Mouse (Mus musculus): ENCODE results near the gene Serbp1. TPM values are rescaled to one million over a fixed set of nuclear protein-coding genes. Genes with fewer than 3 reads are reported as not detected.

The Serbp1 gene
- polyA plus RNA-seq, 1 experiment, result 179 TPM

- no peak for TF ChIP-seq POLR2A (IDR thresholded peaks at IDR 0.05; ENCODE audit: extremely low read depth, insufficient read depth, low read length)
- no peak for TF ChIP-seq CTCF (IDR thresholded peaks at IDR 0.05; ENCODE audit: extremely low read depth, insufficient read depth, low read length)
- no peak overlapping the region for H3K27ac ChIP-seq (ENCODE audit: insufficient read depth, low read length)
- no peak overlapping the region for H3K4me3 ChIP-seq (ENCODE audit: insufficient read depth, low read length)
- H3K4me1 ChIP-seq (ENCODE audit: control insufficient read depth, insufficient read depth, low read length), result no peaks in the 10 kb centered on the region
Observed at GRCm38 (mm10) chr6:67229521-67229920, 8.5 kb upstream of the Serbp1 start.

- TF ChIP-seq CTCF (IDR thresholded peaks at IDR 0.05; ENCODE audit: extremely low read depth, insufficient read depth, low read length) (no peak), POLR2A (IDR thresholded peaks at IDR 0.05; ENCODE audit: extremely low read depth, insufficient read depth, low read length) (no peak)
- H3K4me3 ChIP-seq (ENCODE audit: insufficient read depth, low read length), result no peak overlapping the region
- H3K4me1 ChIP-seq (ENCODE audit: control insufficient read depth, insufficient read depth, low read length), result no peaks in the 10 kb centered on the region
- no peak overlapping the region for H3K27ac ChIP-seq (ENCODE audit: insufficient read depth, low read length)
Observed at GRCm38 (mm10) chr6:67229922-67230518, 8.0 kb upstream of the Serbp1 start.

- Histone ChIP-seq H3K4me3 (ENCODE audit: insufficient read depth, low read length) (no peak overlapping the region), H3K4me1 (ENCODE audit: control insufficient read depth, insufficient read depth, low read length) (no peaks in the 10 kb centered on the region), H3K27ac (ENCODE audit: insufficient read depth, low read length) (no peak overlapping the region)
- TF ChIP-seq POLR2A (IDR thresholded peaks at IDR 0.05; ENCODE audit: extremely low read depth, insufficient read depth, low read length), result no peak
- no peak for TF ChIP-seq CTCF (IDR thresholded peaks at IDR 0.05; ENCODE audit: extremely low read depth, insufficient read depth, low read length)
Observed at GRCm38 (mm10) chr6:67230950-67231349, 7.0 kb upstream of the Serbp1 start.

GRCm38 (mm10) chr6:67235649-67236048 lies 2.3 kb upstream of the Serbp1 start:
- no peak overlapping the region for H3K4me3 ChIP-seq (ENCODE audit: insufficient read depth, low read length)
- no peak overlapping the region for H3K27ac ChIP-seq (ENCODE audit: insufficient read depth, low read length)
- H3K4me1 ChIP-seq (ENCODE audit: control insufficient read depth, insufficient read depth, low read length), result no peaks in the 10 kb centered on the region
- TF ChIP-seq POLR2A (IDR thresholded peaks at IDR 0.05; ENCODE audit: extremely low read depth, insufficient read depth, low read length) (no peak), CTCF (IDR thresholded peaks at IDR 0.05; ENCODE audit: extremely low read depth, insufficient read depth, low read length) (no peak)

GRCm38 (mm10) chr6:67236491-67237234 lies 1.3 kb upstream of the Serbp1 start:
- Histone ChIP-seq H3K4me1 (ENCODE audit: control insufficient read depth, insufficient read depth, low read length) (no peaks in the 10 kb centered on the region; the same call in 1 of the 2 replicates), H3K4me3 (ENCODE audit: insufficient read depth, low read length) (no peak overlapping the region), H3K27ac (ENCODE audit: insufficient read depth, low read length) (no peak overlapping the region)
- no peak for TF ChIP-seq CTCF (IDR thresholded peaks at IDR 0.05; ENCODE audit: extremely low read depth, insufficient read depth, low read length)
- no peak for TF ChIP-seq POLR2A (IDR thresholded peaks at IDR 0.05; ENCODE audit: extremely low read depth, insufficient read depth, low read length)

GRCm38 (mm10) chr6:67241263-67241662 lies 3.3 kb downstream of the Serbp1 start:
- H3K4me1 ChIP-seq (ENCODE audit: control insufficient read depth, insufficient read depth, low read length), result no peaks in the 10 kb centered on the region; the same call in 1 of the 2 replicates
- H3K4me3 ChIP-seq (ENCODE audit: insufficient read depth, low read length), result no peak overlapping the region
- H3K27ac ChIP-seq (ENCODE audit: insufficient read depth, low read length), result no peak overlapping the region
- TF ChIP-seq POLR2A (IDR thresholded peaks at IDR 0.05; ENCODE audit: extremely low read depth, insufficient read depth, low read length) (no peak), CTCF (IDR thresholded peaks at IDR 0.05; ENCODE audit: extremely low read depth, insufficient read depth, low read length) (no peak)

- H3K27ac ChIP-seq (ENCODE audit: insufficient read depth, low read length), result no peak overlapping the region
Observed at GRCm38 (mm10) chr6:67243765-67244420, 5.9 kb downstream of the Serbp1 start.

GRCm38 (mm10) chr6:67244451-67244850 lies 6.5 kb downstream of the Serbp1 start:
- Histone ChIP-seq H3K4me3 (ENCODE audit: insufficient read depth, low read length) (no peak overlapping the region), H3K27ac (ENCODE audit: insufficient read depth, low read length) (no peak overlapping the region), H3K4me1 (ENCODE audit: control insufficient read depth, insufficient read depth, low read length) (no peaks in the 10 kb centered on the region; the same call in 1 of the 2 replicates)
- TF ChIP-seq CTCF (IDR thresholded peaks at IDR 0.05; ENCODE audit: extremely low read depth, insufficient read depth, low read length) (no peak), POLR2A (IDR thresholded peaks at IDR 0.05; ENCODE audit: extremely low read depth, insufficient read depth, low read length) (no peak)

More at GRCm38 (mm10) chr6:67243765-67244420, 5.9 kb downstream of the Serbp1 start:
- H3K4me3 ChIP-seq (ENCODE audit: insufficient read depth, low read length), result no peak overlapping the region
- TF ChIP-seq CTCF (IDR thresholded peaks at IDR 0.05; ENCODE audit: extremely low read depth, insufficient read depth, low read length) (no peak), POLR2A (IDR thresholded peaks at IDR 0.05; ENCODE audit: extremely low read depth, insufficient read depth, low read length) (no peak)
- H3K4me1 ChIP-seq (ENCODE audit: control insufficient read depth, insufficient read depth, low read length), result no peaks in the 10 kb centered on the region; the same call in 1 of the 2 replicates

GRCm38 (mm10) chr6:67251095-67251494 lies 13.1 kb downstream of the Serbp1 start:
- TF ChIP-seq POLR2A (IDR thresholded peaks at IDR 0.05; ENCODE audit: extremely low read depth, insufficient read depth, low read length), result no peak
- TF ChIP-seq CTCF (IDR thresholded peaks at IDR 0.05; ENCODE audit: extremely low read depth, insufficient read depth, low read length), result no peak
- no peaks in the 10 kb centered on the region for H3K4me1 ChIP-seq (ENCODE audit: control insufficient read depth, insufficient read depth, low read length)
- H3K4me3 ChIP-seq (ENCODE audit: insufficient read depth, low read length), result no peak overlapping the region
- no peak overlapping the region for H3K27ac ChIP-seq (ENCODE audit: insufficient read depth, low read length)

Measured in cortical plate, adult 2 months (tissue).